Mouse (Mus musculus) cerebellum, postnatal 14 days (tissue): ENCODE measurements at regions not wholly inside any gene's neighbourhood (a gene's known extent, or its start where the extent isn't known, plus 50 kb on each side); places are given as distances from the start of the nearest gene placed in this dataset.

Experiments
- DNase-seq, 2 experiments: peaks; one replicate each; pipeline ENCODE4 v3.0.0; 2021; ENCODE audit warnings: mixed read lengths in 2 of 2

- DNase-seq = no peak
Measured at GRCm38 (mm10) chr6:28986756-28987155, 73.3 kb upstream of the Lep start.

- no peak for DNase-seq
Measured at GRCm38 (mm10) chr6:28987386-28987785, 72.6 kb upstream of the Lep start.

- peak; percentile 74 to 75 for DNase-seq
Measured at GRCm38 (mm10) chr6:28989433-28989832, 70.6 kb upstream of the Lep start.

- DNase-seq = no peak
Measured at GRCm38 (mm10) chr6:28990210-28990609, 69.8 kb upstream of the Lep start.

GRCm38 (mm10) chr6:28994481-28994880, 65.5 kb upstream of the Lep start:
- no peak for DNase-seq

GRCm38 (mm10) chr6:28995701-28996100, 64.3 kb upstream of the Lep start:
- DNase-seq = no peak

GRCm38 (mm10) chr6:28999386-29000094, 60.5 kb upstream of the Lep start:
- DNase-seq = no peak

GRCm38 (mm10) chr6:29002141-29002540, 57.9 kb upstream of the Lep start:
- DNase-seq = no peak

- no peak for DNase-seq
Measured at GRCm38 (mm10) chr6:29002811-29003210, 57.2 kb upstream of the Lep start.

- no peak for DNase-seq
Measured at GRCm38 (mm10) chr6:29005803-29006202, 54.2 kb upstream of the Lep start.
